Mouse (Mus musculus): ENCODE measurements around the gene Gm11937. TPM values are rescaled to one million over a fixed set of nuclear protein-coding genes. Genes with fewer than 3 reads are reported as not detected.

Gene Gm11937
- total and polyA plus RNA-seq, 2 experiments = not detected

GRCm38 (mm10) chr11:99574106-99574505, 35.9 kb downstream of the Gm11937 start:
- TF ChIP-seq POLR2A (IDR thresholded peaks at IDR 0.05; ENCODE audit: extremely low read depth, insufficient read depth, low read length) (no peak), CTCF (IDR thresholded peaks at IDR 0.05; ENCODE audit: low read depth, low read length) (peak; percentile 89)
- peak; percentile 27 for DNase-seq (ENCODE audit: extremely low read depth, low read depth, low spot score)
- Histone ChIP-seq H3K79me2 (ENCODE audit: control insufficient read depth, insufficient read depth, low read length) (no peaks in the 10 kb centered on the region), H3K4me1 (ENCODE audit: control insufficient read depth, insufficient read depth, low read length) (no peaks in the 10 kb centered on the region), H3K27me3 (ENCODE audit: control insufficient read depth, insufficient read depth, low read length) (peaks cover 4% of the 10 kb centered on the region; the same call in 1 of the 2 replicates), H3K4me3 (ENCODE audit: insufficient read depth, low read depth, low read length) (no peak overlapping the region), H3K36me3 (ENCODE audit: control insufficient read depth, insufficient read depth, low read length) (no peaks in the 10 kb centered on the region), H3K27ac (replicated peaks; ENCODE audit: insufficient read depth, low read depth, low read length) (no peak overlapping the region), H3K9ac (ENCODE audit: low read depth, low read length) (no peak overlapping the region)
- 0% methylated on average over 7 of the region's 7 CpGs for WGBS

GRCm38 (mm10) chr11:99573164-99573563, 36.8 kb downstream of the Gm11937 start:
- no peaks in the 10 kb centered on the region for H3K4me1 ChIP-seq (ENCODE audit: control insufficient read depth, insufficient read depth, low read length)
- peaks cover 4% of the 10 kb centered on the region; the same call in 1 of the 2 replicates for H3K27me3 ChIP-seq (ENCODE audit: control insufficient read depth, insufficient read depth, low read length)
- no peak for DNase-seq (ENCODE audit: extremely low read depth, low read depth, low spot score)
- no peaks in the 10 kb centered on the region for H3K79me2 ChIP-seq (ENCODE audit: control insufficient read depth, insufficient read depth, low read length)
- TF ChIP-seq CTCF (IDR thresholded peaks at IDR 0.05; ENCODE audit: low read depth, low read length) (no peak), POLR2A (IDR thresholded peaks at IDR 0.05; ENCODE audit: extremely low read depth, insufficient read depth, low read length) (no peak)
- WGBS = 69% methylated on average over 4 of the region's 4 CpGs
- H3K9ac ChIP-seq (ENCODE audit: low read depth, low read length) = no peak overlapping the region
- no peaks in the 10 kb centered on the region for H3K36me3 ChIP-seq (ENCODE audit: control insufficient read depth, insufficient read depth, low read length)
- no peak overlapping the region for H3K27ac ChIP-seq (replicated peaks; ENCODE audit: insufficient read depth, low read depth, low read length)
- no peak overlapping the region for H3K4me3 ChIP-seq (ENCODE audit: insufficient read depth, low read depth, low read length)

- TF ChIP-seq CTCF (IDR thresholded peaks at IDR 0.05; ENCODE audit: low read depth, low read length) (no peak), POLR2A (IDR thresholded peaks at IDR 0.05; ENCODE audit: extremely low read depth, insufficient read depth, low read length) (no peak)
- DNase-seq (ENCODE audit: extremely low read depth, low read depth, low spot score) = no peak
- Histone ChIP-seq H3K27ac (replicated peaks; ENCODE audit: insufficient read depth, low read depth, low read length) (no peak within 1 kb of the TSS), H3K27me3 (ENCODE audit: control insufficient read depth, insufficient read depth, low read length) (peaks cover 4% of the 10 kb centered on the region; the same call in 1 of the 2 replicates), H3K36me3 (ENCODE audit: control insufficient read depth, insufficient read depth, low read length) (no peaks in the 10 kb centered on the region), H3K79me2 (ENCODE audit: control insufficient read depth, insufficient read depth, low read length) (no peaks in the 10 kb centered on the region), H3K4me3 (ENCODE audit: insufficient read depth, low read depth, low read length) (no peak within 1 kb of the TSS), H3K4me1 (ENCODE audit: control insufficient read depth, insufficient read depth, low read length) (no peaks in the 10 kb centered on the region), H3K9ac (ENCODE audit: low read depth, low read length) (no peak within 1 kb of the TSS)
- WGBS = 97% methylated on average over 7 of the region's 7 CpGs
Measured at GRCm38 (mm10) chr11:99566530-99566929, 43.5 kb downstream of the Gm11937 start, which contains the start of gene Krtap3-1. Gene Krtap3-1, minus strand, starts transcription at chr11:99566630.

DNA sequence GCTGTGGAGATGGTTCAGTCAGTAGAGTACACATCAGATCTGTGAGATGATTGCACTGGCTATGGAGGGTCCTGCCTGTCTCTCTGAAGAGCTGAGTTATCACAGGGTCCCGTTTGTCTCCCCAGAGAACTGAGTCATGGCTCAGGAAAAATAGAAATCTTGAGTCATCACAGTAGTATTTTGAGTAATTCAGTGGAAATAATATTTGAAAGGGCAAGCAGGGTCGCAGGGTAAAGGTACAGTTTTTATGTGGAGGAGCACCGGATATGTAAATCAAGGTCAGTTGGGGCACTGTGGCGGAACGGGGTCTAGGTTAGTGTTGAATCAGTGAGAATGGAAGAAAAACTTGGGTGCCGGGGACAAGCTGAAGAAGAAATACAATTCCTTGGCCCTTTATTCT, 47.4 kb downstream of the Gm11937 start:
- no peaks in the 10 kb centered on the region for H3K4me1 ChIP-seq (ENCODE audit: control insufficient read depth, insufficient read depth, low read length)
- H3K4me3 ChIP-seq (ENCODE audit: insufficient read depth, low read depth, low read length) = no peak overlapping the region
- no peaks in the 10 kb centered on the region for H3K36me3 ChIP-seq (ENCODE audit: control insufficient read depth, insufficient read depth, low read length)
- 80% methylated on average over 6 of the region's 6 CpGs for WGBS
- peaks cover 6% of the 10 kb centered on the region; the same call in 1 of the 2 replicates for H3K27me3 ChIP-seq (ENCODE audit: control insufficient read depth, insufficient read depth, low read length)
- no peaks in the 10 kb centered on the region for H3K79me2 ChIP-seq (ENCODE audit: control insufficient read depth, insufficient read depth, low read length)
- no peak for DNase-seq (ENCODE audit: extremely low read depth, low read depth, low spot score)
- TF ChIP-seq CTCF (IDR thresholded peaks at IDR 0.05; ENCODE audit: low read depth, low read length) (no peak), POLR2A (IDR thresholded peaks at IDR 0.05; ENCODE audit: extremely low read depth, insufficient read depth, low read length) (no peak)
- no peak overlapping the region for H3K27ac ChIP-seq (replicated peaks; ENCODE audit: insufficient read depth, low read depth, low read length)
- H3K9ac ChIP-seq (ENCODE audit: low read depth, low read length) = no peak overlapping the region

Other genes with a start within 250 kb of the Gm11937 start
Only the 30 nearest of the 37 such genes appear.
- not detected in 2 replicates for gene Krt12, start 187.9 kb downstream of the Gm11937 start, total RNA-seq (2014; rRNA removed)
- not detected in 2 replicates for gene Krt12, start 187.9 kb downstream of the Gm11937 start, polyA plus RNA-seq (2012; rRNA removed)
- 0.09 TPM in 1 of 2 replicates, not detected in the other for gene Krt20, start 172.0 kb downstream of the Gm11937 start, total RNA-seq (2014; rRNA removed)
- 0.04 and 0.15 TPM in 2 replicates for gene Krt20, start 172.0 kb downstream of the Gm11937 start, polyA plus RNA-seq (2012; rRNA removed)
- 4.0 and 6.4 TPM in 2 replicates for gene Krt23, start 117.1 kb downstream of the Gm11937 start, total RNA-seq (2014; rRNA removed)
- 1.4 and 1.7 TPM in 2 replicates for gene Krt23, start 117.1 kb downstream of the Gm11937 start, polyA plus RNA-seq (2012; rRNA removed)
- not detected in 2 replicates for gene Krt39, start 88.9 kb downstream of the Gm11937 start, total RNA-seq (2014; rRNA removed)
- not detected in 2 replicates for gene Krt39, start 88.9 kb downstream of the Gm11937 start, polyA plus RNA-seq (2012; rRNA removed)
- gene Krt40, start 67.0 kb downstream of the Gm11937 start, total RNA-seq (2014; rRNA removed) = not detected in 2 replicates
- gene Krt40, start 67.0 kb downstream of the Gm11937 start, polyA plus RNA-seq (2012; rRNA removed) = not detected in 2 replicates
- not detected in 2 replicates for gene Krtap3-3, start 59.3 kb downstream of the Gm11937 start, total RNA-seq (2014; rRNA removed)
- not detected in 2 replicates for gene Krtap3-3, start 59.3 kb downstream of the Gm11937 start, polyA plus RNA-seq (2012; rRNA removed)
- gene Krtap3-2, start 53.3 kb downstream of the Gm11937 start, total RNA-seq (2014; rRNA removed) = not detected in 2 replicates
- not detected in 2 replicates for gene Krtap3-2, start 53.3 kb downstream of the Gm11937 start, polyA plus RNA-seq (2012; rRNA removed)
- gene Gm11939, start 50.7 kb downstream of the Gm11937 start, total RNA-seq (2014; rRNA removed) = not detected in 2 replicates
- not detected in 2 replicates for gene Gm11939, start 50.7 kb downstream of the Gm11937 start, polyA plus RNA-seq (2012; rRNA removed)
- gene Krtap3-1, start 43.6 kb downstream of the Gm11937 start, total RNA-seq (2014; rRNA removed) = not detected in 2 replicates
- gene Krtap3-1, start 43.6 kb downstream of the Gm11937 start, polyA plus RNA-seq (2012; rRNA removed) = not detected in 2 replicates
- gene Krtap1-5, start 29.2 kb downstream of the Gm11937 start, total RNA-seq (2014; rRNA removed) = not detected in 2 replicates
- gene Krtap1-5, start 29.2 kb downstream of the Gm11937 start, polyA plus RNA-seq (2012; rRNA removed) = not detected in 2 replicates
- not detected in 2 replicates for gene Krtap1-4, start 26.5 kb downstream of the Gm11937 start, total RNA-seq (2014; rRNA removed)
- not detected in 2 replicates for gene Krtap1-4, start 26.5 kb downstream of the Gm11937 start, polyA plus RNA-seq (2012; rRNA removed)
- not detected in 2 replicates for gene Krtap1-3, start 18.9 kb downstream of the Gm11937 start, total RNA-seq (2014; rRNA removed)
- gene Krtap1-3, start 18.9 kb downstream of the Gm11937 start, polyA plus RNA-seq (2012; rRNA removed) = not detected in 2 replicates
- not detected in 2 replicates for gene Krtap9-3, start 12.1 kb downstream of the Gm11937 start, total RNA-seq (2014; rRNA removed)
- not detected in 2 replicates for gene Krtap9-3, start 12.1 kb downstream of the Gm11937 start, polyA plus RNA-seq (2012; rRNA removed)
- gene Gm11938, start 6.9 kb downstream of the Gm11937 start, total RNA-seq (2014; rRNA removed) = not detected in 2 replicates
- not detected in 2 replicates for gene Gm11938, start 6.9 kb downstream of the Gm11937 start, polyA plus RNA-seq (2012; rRNA removed)
- gene Krtap2-4, start 4.7 kb upstream of the Gm11937 start, total RNA-seq (2014; rRNA removed) = not detected in 2 replicates
- not detected in 2 replicates for gene Krtap2-4, start 4.7 kb upstream of the Gm11937 start, polyA plus RNA-seq (2012; rRNA removed)
- not detected in 2 replicates for gene Gm11562, start 10.2 kb upstream of the Gm11937 start, total RNA-seq (2014; rRNA removed)
- not detected in 2 replicates for gene Gm11562, start 10.2 kb upstream of the Gm11937 start, polyA plus RNA-seq (2012; rRNA removed)
- not detected in 2 replicates for gene Krtap4-1, start 18.0 kb upstream of the Gm11937 start, total RNA-seq (2014; rRNA removed)
- gene Krtap4-1, start 18.0 kb upstream of the Gm11937 start, polyA plus RNA-seq (2012; rRNA removed) = not detected in 2 replicates
- not detected in 2 replicates for gene Krtap4-2, start 24.9 kb upstream of the Gm11937 start, total RNA-seq (2014; rRNA removed)
- not detected in 2 replicates for gene Krtap4-2, start 24.9 kb upstream of the Gm11937 start, polyA plus RNA-seq (2012; rRNA removed)
- gene Krtap4-7, start 33.9 kb upstream of the Gm11937 start, total RNA-seq (2014; rRNA removed) = not detected in 2 replicates
- not detected in 2 replicates for gene Krtap4-7, start 33.9 kb upstream of the Gm11937 start, polyA plus RNA-seq (2012; rRNA removed)
- gene Gm11555, start 40.0 kb upstream of the Gm11937 start, total RNA-seq (2014; rRNA removed) = not detected in 2 replicates
- gene Gm11555, start 40.0 kb upstream of the Gm11937 start, polyA plus RNA-seq (2012; rRNA removed) = not detected in 2 replicates
- gene Gm11563, start 48.8 kb upstream of the Gm11937 start, total RNA-seq (2014; rRNA removed) = not detected in 2 replicates
- gene Gm11563, start 48.8 kb upstream of the Gm11937 start, polyA plus RNA-seq (2012; rRNA removed) = not detected in 2 replicates
- not detected in 2 replicates for gene Krtap4-6, start 55.8 kb upstream of the Gm11937 start, total RNA-seq (2014; rRNA removed)
- not detected in 2 replicates for gene Krtap4-6, start 55.8 kb upstream of the Gm11937 start, polyA plus RNA-seq (2012; rRNA removed)
- not detected in 2 replicates for gene Gm14190, start 80.6 kb upstream of the Gm11937 start, total RNA-seq (2014; rRNA removed)
- not detected in 2 replicates for gene Gm14190, start 80.6 kb upstream of the Gm11937 start, polyA plus RNA-seq (2012; rRNA removed)
- gene Gm14180, start 124.1 kb upstream of the Gm11937 start, total RNA-seq (2014; rRNA removed) = not detected in 2 replicates
- not detected in 2 replicates for gene Gm14180, start 124.1 kb upstream of the Gm11937 start, polyA plus RNA-seq (2012; rRNA removed)
- gene Gm11595, start 162.7 kb upstream of the Gm11937 start, total RNA-seq (2014; rRNA removed) = not detected in 2 replicates
- gene Gm11595, start 162.7 kb upstream of the Gm11937 start, polyA plus RNA-seq (2012; rRNA removed) = not detected in 2 replicates
- not detected in 2 replicates for gene Krtap4-8, start 170.5 kb upstream of the Gm11937 start, total RNA-seq (2014; rRNA removed)
- not detected in 2 replicates for gene Krtap4-8, start 170.5 kb upstream of the Gm11937 start, polyA plus RNA-seq (2012; rRNA removed)
- not detected in 2 replicates for gene Krtap4-9, start 175.0 kb upstream of the Gm11937 start, total RNA-seq (2014; rRNA removed)
- not detected in 2 replicates for gene Krtap4-9, start 175.0 kb upstream of the Gm11937 start, polyA plus RNA-seq (2012; rRNA removed)
- gene Gm11596, start 183.3 kb upstream of the Gm11937 start, total RNA-seq (2014; rRNA removed) = not detected in 2 replicates
- not detected in 2 replicates for gene Gm11596, start 183.3 kb upstream of the Gm11937 start, polyA plus RNA-seq (2012; rRNA removed)
- gene Gm11569, start 188.7 kb upstream of the Gm11937 start, total RNA-seq (2014; rRNA removed) = not detected in 2 replicates
- gene Gm11569, start 188.7 kb upstream of the Gm11937 start, polyA plus RNA-seq (2012; rRNA removed) = not detected in 2 replicates
- gene Gm11554, start 194.3 kb upstream of the Gm11937 start, total RNA-seq (2014; rRNA removed) = not detected in 2 replicates
- gene Gm11554, start 194.3 kb upstream of the Gm11937 start, polyA plus RNA-seq (2012; rRNA removed) = not detected in 2 replicates